Mouse (Mus musculus): Measurements from ENCODE around the gene Hcn2.

GRCm38 (mm10) chr10:79708668-79709067 is 7.8 kb upstream of the Hcn2 start:
- no peak for TF ChIP-seq CTCF (IDR thresholded peaks at IDR 0.05; ENCODE audit: low read depth)
- no peak for TF ChIP-seq EP300 (IDR thresholded peaks at IDR 0.05; ENCODE audit: low read depth)
